In genomic region chr12:43919114-43919513, GRCm38 (mm10) we compare ENCODE assay signal across 11 mouse cellular contexts.
"Had no signal": no experiment of that assay in that cellular context is flagged by ENCODE, and none has a peak within 500 bp of the region (broad histone marks: within the 10 kb centered on the region; RNA-seq: fewer than 3 reads in every experiment).

No protein-coding gene starts in this region.

- DNase-seq: kidney, adult 18-20 months; kidney, adult 9 months; kidney, postnatal 14 days; liver, embryonic 13.5 days; lung, adult 2 months; lung, postnatal 14 days; lung, postnatal 4 days; thymus, postnatal 25 days had no signal

- H3K27me3 ChIP-seq: liver, embryonic 13.5 days; midbrain, embryonic 13.5 days had no signal

- H3K36me3 ChIP-seq: liver, embryonic 13.5 days; midbrain, embryonic 13.5 days had no signal

- H3K27ac ChIP-seq: liver, embryonic 13.5 days; midbrain, embryonic 13.5 days; stomach, postnatal 0 days had no signal

- ATAC-seq: intestine, embryonic 16.5 days; midbrain, embryonic 13.5 days had no signal

- H3K4me3 ChIP-seq: liver, embryonic 13.5 days; midbrain, embryonic 13.5 days had no signal

- H3K9ac ChIP-seq: liver, embryonic 13.5 days; midbrain, embryonic 13.5 days had no signal

- H3K4me1 ChIP-seq: liver, embryonic 13.5 days; midbrain, embryonic 13.5 days had no signal

- H3K9me3 ChIP-seq: liver, embryonic 13.5 days; midbrain, embryonic 13.5 days had no signal

- H3K4me2 ChIP-seq: liver, embryonic 13.5 days; midbrain, embryonic 13.5 days had no signal
